Mouse (Mus musculus): Measurements from ENCODE around the gene Cib4. TPM values are rescaled to one million over a fixed set of nuclear protein-coding genes. Genes with fewer than 3 reads are reported as not detected.
A peak's percentile ranks its signal among the peaks of the same experiment; 100 is the strongest.

The Cib4 gene
- polyA plus RNA-seq, 1 experiment from 2014 or later: not detected

DNA sequence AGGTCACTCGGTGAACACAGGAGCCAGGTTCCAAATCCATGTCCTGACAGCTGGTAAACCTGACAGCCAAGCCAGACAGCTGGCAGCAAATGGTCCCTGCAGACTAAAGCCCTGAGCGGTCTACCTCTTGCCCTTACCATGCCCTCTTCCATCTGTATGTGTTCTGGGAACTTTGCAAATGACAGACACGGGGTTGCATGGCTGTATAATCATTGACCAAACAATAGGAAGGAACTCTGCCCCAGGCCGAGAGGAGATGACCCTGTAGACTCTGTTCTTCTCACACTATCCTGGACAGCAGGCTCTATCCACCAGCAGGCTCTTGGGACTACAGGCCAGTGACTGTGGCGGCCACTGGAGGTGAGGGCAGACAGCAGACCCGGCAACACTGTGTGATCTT is 11.0 kb downstream of the Cib4 start:
- 69% methylated on average over 6 of the region's 6 CpGs for WGBS
- no peak overlapping the region for H3K9ac ChIP-seq (ENCODE audit: low read depth, low read length)
- no peak overlapping the region for H3K27ac ChIP-seq (ENCODE audit: low read depth, low read length)
- DNase-seq (ENCODE audit: low spot score) (no peak), ATAC-seq (replicated peaks; ENCODE audit: low FRiP score) (no peak)
- H3K4me1 ChIP-seq (replicated peaks; ENCODE audit: control insufficient read depth, insufficient read depth, low read length): 0 out of 2 replicates have a peak, but pooled peaks cover 2% of the 10 kb centered on the region
- H3K36me3 ChIP-seq (ENCODE audit: control insufficient read depth, insufficient read depth, low read length): no peaks in the 10 kb centered on the region
- H3K4me2 ChIP-seq: no peak overlapping the region
- H3K9me3 ChIP-seq (ENCODE audit: control insufficient read depth, low read length): no peaks in the 10 kb centered on the region
- H3K4me3 ChIP-seq (ENCODE audit: low read depth, low read length): no peak overlapping the region
- H3K27me3 ChIP-seq (replicated peaks; ENCODE audit: control insufficient read depth, insufficient read depth, low read length): peaks cover 5% of the 10 kb centered on the region

DNA sequence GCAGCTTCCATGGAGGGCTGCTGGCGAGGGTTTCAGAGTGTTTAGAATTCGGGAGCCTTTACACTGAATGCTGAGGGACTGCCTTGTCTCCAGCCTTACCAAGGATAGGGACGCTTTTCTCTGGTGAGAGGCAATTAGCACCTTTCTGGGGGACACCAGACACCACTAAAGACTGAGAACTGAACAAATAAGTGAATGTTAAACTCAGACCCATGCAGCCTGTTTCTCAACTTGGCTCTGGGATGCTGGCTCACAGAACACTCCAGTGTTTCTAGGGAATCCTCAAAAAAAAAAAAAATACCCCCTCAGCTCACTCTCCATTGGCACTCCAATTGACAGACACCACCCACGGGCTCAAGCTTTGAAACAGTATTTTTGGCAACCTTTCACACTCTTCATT is 16.7 kb downstream of the Cib4 start:
- DNase-seq (ENCODE audit: low spot score) (no peak), ATAC-seq (replicated peaks; ENCODE audit: low FRiP score) (no peak)
- no peaks in the 10 kb centered on the region for H3K36me3 ChIP-seq (ENCODE audit: control insufficient read depth, insufficient read depth, low read length)
- WGBS: 38% methylated on average over 4 of the region's 4 CpGs
- peaks cover 21% of the 10 kb centered on the region for H3K27me3 ChIP-seq (replicated peaks; ENCODE audit: control insufficient read depth, insufficient read depth, low read length)
- no peaks in the 10 kb centered on the region; the same call in 1 of the 2 replicates for H3K4me1 ChIP-seq (replicated peaks; ENCODE audit: control insufficient read depth, insufficient read depth, low read length)
- no peak overlapping the region for H3K27ac ChIP-seq (ENCODE audit: low read depth, low read length)
- H3K9ac ChIP-seq (ENCODE audit: low read depth, low read length): no peak overlapping the region
- H3K9me3 ChIP-seq (ENCODE audit: control insufficient read depth, low read length): no peaks in the 10 kb centered on the region
- H3K4me2 ChIP-seq: no peak overlapping the region
- no peak overlapping the region for H3K4me3 ChIP-seq (ENCODE audit: low read depth, low read length)

GRCm38 (mm10) chr5:30527129-30527528 is 18.5 kb downstream of the Cib4 start:
- Histone ChIP-seq H3K9ac (ENCODE audit: low read depth, low read length) (no peak overlapping the region), H3K36me3 (ENCODE audit: control insufficient read depth, insufficient read depth, low read length) (no peaks in the 10 kb centered on the region), H3K4me2 (no peak overlapping the region), H3K4me3 (ENCODE audit: low read depth, low read length) (no peak overlapping the region), H3K9me3 (ENCODE audit: control insufficient read depth, low read length) (no peaks in the 10 kb centered on the region), H3K27me3 (replicated peaks; ENCODE audit: control insufficient read depth, insufficient read depth, low read length) (peaks cover 21% of the 10 kb centered on the region), H3K4me1 (replicated peaks; ENCODE audit: control insufficient read depth, insufficient read depth, low read length) (peaks cover 4% of the 10 kb centered on the region; the same call in 1 of the 2 replicates), H3K27ac (ENCODE audit: low read depth, low read length) (no peak overlapping the region)
- ATAC-seq (replicated peaks; ENCODE audit: low FRiP score) (no peak), DNase-seq (ENCODE audit: low spot score) (no peak)
- 79% methylated on average over 5 of the region's 5 CpGs for WGBS

GRCm38 (mm10) chr5:30525920-30526836 is 19.5 kb downstream of the Cib4 start:
- ATAC-seq (replicated peaks; ENCODE audit: low FRiP score): no peak
- no peak for DNase-seq (ENCODE audit: low spot score)
- no peak overlapping the region for H3K4me2 ChIP-seq
- H3K27me3 ChIP-seq (replicated peaks; ENCODE audit: control insufficient read depth, insufficient read depth, low read length): peaks cover 21% of the 10 kb centered on the region
- peaks cover 4% of the 10 kb centered on the region; the same call in 1 of the 2 replicates for H3K4me1 ChIP-seq (replicated peaks; ENCODE audit: control insufficient read depth, insufficient read depth, low read length)
- no peaks in the 10 kb centered on the region for H3K36me3 ChIP-seq (ENCODE audit: control insufficient read depth, insufficient read depth, low read length)
- H3K4me3 ChIP-seq (ENCODE audit: low read depth, low read length): no peak overlapping the region
- WGBS: 37% methylated on average over 12 of the region's 12 CpGs
- no peaks in the 10 kb centered on the region for H3K9me3 ChIP-seq (ENCODE audit: control insufficient read depth, low read length)
- H3K9ac ChIP-seq (ENCODE audit: low read depth, low read length): no peak overlapping the region
- 0 out of 2 replicates have a peak overlapping the region, but pooled peaks have one; percentile 9 for H3K27ac ChIP-seq (ENCODE audit: low read depth, low read length)

DNA sequence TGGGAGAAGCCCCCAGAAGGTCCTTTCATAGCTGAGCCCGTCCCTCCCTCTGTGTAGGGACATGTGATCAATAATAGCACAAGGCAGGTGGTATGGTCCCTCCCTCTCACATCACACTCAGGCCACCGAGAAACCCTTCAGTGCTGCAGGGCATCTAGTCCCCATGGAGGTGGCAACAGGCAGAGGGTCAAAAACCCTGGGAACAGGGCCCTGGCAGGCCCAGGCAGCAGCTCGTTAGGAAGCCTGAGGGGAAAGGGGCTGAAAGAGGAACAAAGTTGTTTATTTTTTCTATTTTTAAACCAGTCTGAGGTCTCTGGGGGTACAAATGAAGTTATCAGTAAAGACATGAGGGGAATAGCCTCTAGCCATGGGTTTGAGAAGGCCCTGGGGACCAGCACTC is 21.4 kb downstream of the Cib4 start:
- no peak overlapping the region for H3K4me3 ChIP-seq (ENCODE audit: low read depth, low read length)
- no peaks in the 10 kb centered on the region for H3K36me3 ChIP-seq (ENCODE audit: control insufficient read depth, insufficient read depth, low read length)
- H3K9ac ChIP-seq (ENCODE audit: low read depth, low read length): no peak overlapping the region
- no peak for ATAC-seq (replicated peaks; ENCODE audit: low FRiP score)
- peaks cover 11% of the 10 kb centered on the region; the same call in 1 of the 2 replicates for H3K27me3 ChIP-seq (replicated peaks; ENCODE audit: control insufficient read depth, insufficient read depth, low read length)
- H3K4me1 ChIP-seq (replicated peaks; ENCODE audit: control insufficient read depth, insufficient read depth, low read length): peaks cover 16% of the 10 kb centered on the region
- DNase-seq (ENCODE audit: low spot score): no peak
- H3K9me3 ChIP-seq (ENCODE audit: control insufficient read depth, low read length): no peaks in the 10 kb centered on the region
- H3K4me2 ChIP-seq: no peak overlapping the region
- 37% methylated on average over 3 of the region's 3 CpGs for WGBS
- H3K27ac ChIP-seq (ENCODE audit: low read depth, low read length): no peak overlapping the region

DNA sequence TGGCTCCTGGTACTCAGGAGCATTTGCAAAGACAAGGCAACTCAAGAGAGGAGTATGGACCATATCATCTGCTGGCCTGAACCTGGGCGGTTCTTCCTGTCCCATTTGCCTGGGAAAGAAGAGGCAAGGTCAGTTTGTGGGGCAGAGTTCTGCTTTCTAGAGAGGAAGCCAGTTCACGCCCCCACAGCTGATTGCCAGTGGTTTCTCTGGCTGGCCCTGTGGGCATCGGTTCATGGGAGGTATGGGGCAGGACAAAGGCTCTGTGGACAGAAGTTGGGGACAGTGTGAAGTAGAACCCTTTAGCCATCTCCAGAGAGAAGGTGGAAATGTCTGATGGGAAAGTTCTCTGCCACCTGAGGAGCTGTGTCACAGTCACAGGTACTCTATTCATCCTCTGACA is 22.5 kb downstream of the Cib4 start:
- Histone ChIP-seq H3K9me3 (ENCODE audit: control insufficient read depth, low read length) (no peaks in the 10 kb centered on the region), H3K27ac (ENCODE audit: low read depth, low read length) (no peak overlapping the region), H3K9ac (ENCODE audit: low read depth, low read length) (no peak overlapping the region), H3K36me3 (ENCODE audit: control insufficient read depth, insufficient read depth, low read length) (no peaks in the 10 kb centered on the region), H3K4me1 (replicated peaks; ENCODE audit: control insufficient read depth, insufficient read depth, low read length) (peaks cover 24% of the 10 kb centered on the region), H3K4me2 (no peak overlapping the region), H3K4me3 (ENCODE audit: low read depth, low read length) (no peak overlapping the region), H3K27me3 (replicated peaks; ENCODE audit: control insufficient read depth, insufficient read depth, low read length) (0 out of 2 replicates have a peak, but pooled peaks cover 2% of the 10 kb centered on the region)
- ATAC-seq (replicated peaks; ENCODE audit: low FRiP score): no peak
- no peak for DNase-seq (ENCODE audit: low spot score)
- WGBS: 53% methylated on average over 3 of the region's 3 CpGs

DNA sequence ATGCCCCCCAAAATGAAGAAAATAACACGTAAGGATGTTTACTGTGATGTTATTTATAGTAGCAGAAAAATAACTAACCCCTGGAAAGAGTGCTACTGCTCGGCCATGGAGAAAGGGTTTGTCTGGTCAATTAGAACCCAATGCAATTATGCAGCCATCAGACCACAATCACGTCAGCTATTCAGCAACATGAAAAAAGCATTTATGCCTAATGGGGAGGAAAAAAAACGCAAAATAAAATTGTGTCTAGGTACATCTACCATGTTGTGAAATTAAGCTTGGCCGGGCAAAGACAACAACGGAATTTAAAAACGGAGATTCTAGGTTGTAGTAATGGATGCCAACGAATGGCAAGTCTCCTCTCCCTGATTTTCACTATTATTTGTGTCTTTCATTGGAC is 23.2 kb downstream of the Cib4 start:
- Histone ChIP-seq H3K9me3 (ENCODE audit: control insufficient read depth, low read length) (no peaks in the 10 kb centered on the region), H3K4me3 (ENCODE audit: low read depth, low read length) (no peak overlapping the region), H3K36me3 (ENCODE audit: control insufficient read depth, insufficient read depth, low read length) (no peaks in the 10 kb centered on the region), H3K27ac (ENCODE audit: low read depth, low read length) (no peak overlapping the region), H3K4me2 (no peak overlapping the region), H3K27me3 (replicated peaks; ENCODE audit: control insufficient read depth, insufficient read depth, low read length) (no peaks in the 10 kb centered on the region), H3K9ac (ENCODE audit: low read depth, low read length) (no peak overlapping the region), H3K4me1 (replicated peaks; ENCODE audit: control insufficient read depth, insufficient read depth, low read length) (peaks cover 27% of the 10 kb centered on the region)
- DNase-seq (ENCODE audit: low spot score) (no peak), ATAC-seq (replicated peaks; ENCODE audit: low FRiP score) (no peak)
- 89% methylated on average over 8 of the region's 8 CpGs for WGBS

DNA sequence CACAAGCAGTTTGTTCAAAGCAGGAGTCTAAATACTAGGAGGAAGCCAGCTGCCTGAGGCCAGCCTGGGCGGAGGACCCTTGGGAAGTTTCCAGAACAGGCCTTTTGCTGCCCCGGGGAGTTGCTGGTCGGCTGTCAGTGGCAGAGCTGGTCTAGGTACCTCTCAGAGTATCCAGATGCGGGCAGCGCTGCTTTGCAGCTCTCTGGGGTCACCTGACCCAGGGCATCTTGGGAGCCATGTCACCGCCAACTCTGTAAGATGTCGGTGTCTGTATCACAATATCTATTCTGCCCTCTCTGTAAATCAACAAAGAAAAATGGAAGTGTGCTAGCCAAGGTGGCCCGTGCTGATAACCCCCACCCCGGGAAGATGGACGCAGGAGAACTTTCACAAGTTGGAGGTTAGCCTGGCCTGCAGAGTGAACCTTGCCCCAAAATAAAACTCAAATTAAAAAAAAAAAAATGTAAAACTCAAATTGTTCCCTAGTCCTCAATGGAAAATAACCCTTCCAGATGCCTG is 25.4 kb downstream of the Cib4 start:
- Histone ChIP-seq H3K4me1 (replicated peaks; ENCODE audit: control insufficient read depth, insufficient read depth, low read length) (peaks cover 27% of the 10 kb centered on the region), H3K9ac (ENCODE audit: low read depth, low read length) (no peak overlapping the region), H3K27ac (ENCODE audit: low read depth, low read length) (no peak overlapping the region), H3K9me3 (ENCODE audit: control insufficient read depth, low read length) (no peaks in the 10 kb centered on the region), H3K36me3 (ENCODE audit: control insufficient read depth, insufficient read depth, low read length) (no peaks in the 10 kb centered on the region), H3K27me3 (replicated peaks; ENCODE audit: control insufficient read depth, insufficient read depth, low read length) (no peaks in the 10 kb centered on the region), H3K4me2 (no peak overlapping the region), H3K4me3 (ENCODE audit: low read depth, low read length) (no peak overlapping the region)
- peak; percentile 58 for ATAC-seq (replicated peaks; ENCODE audit: low FRiP score)
- WGBS: 61% methylated on average over 10 of the region's 10 CpGs
- no peak for DNase-seq (ENCODE audit: low spot score)
